Mouse (Mus musculus) cortical plate, adult 2 months (tissue): ENCODE results near the gene Fryl. TPM values are rescaled to one million over a fixed set of nuclear protein-coding genes. Genes with fewer than 3 reads are reported as not detected.
A peak's percentile ranks its signal among the peaks of the same experiment; 100 is the strongest.

Experiments
- H3K27ac ChIP-seq: fragments of 200-500 bp; 2 replicates; pipeline ENCODE4 v1.5.1; 2012; ENCODE audit warnings: low read length, control low read depth, inconsistent platforms; ENCODE audit not compliant: insufficient read depth
- H3K4me1 ChIP-seq: fragments of 200-500 bp; 2 replicates; pipeline ENCODE4 v1.6.1; 2011; ENCODE audit warnings: low read length; ENCODE audit not compliant: control insufficient read depth, insufficient read depth
- H3K4me3 ChIP-seq: fragments of 200-500 bp; 2 replicates; pipeline ENCODE4 v1.5.1; 2011; ENCODE audit warnings: mild to moderate bottlenecking, low read length, control low read depth; ENCODE audit not compliant: insufficient read depth
- CTCF ChIP-seq: fragments of 200-500 bp; IDR thresholded peaks from 2 replicates; pipeline ENCODE4 v1.5.1; 2011; ENCODE audit warnings: mild to moderate bottlenecking, control low read depth, low read length; ENCODE audit not compliant: insufficient read depth; ENCODE audit errors: extremely low read depth
- POLR2A ChIP-seq: fragments of 200-500 bp; IDR thresholded peaks from 2 replicates; pipeline ENCODE4 v1.6.1; 2011; ENCODE audit warnings: mild to moderate bottlenecking, low read length, control low read depth; ENCODE audit not compliant: insufficient read depth; ENCODE audit errors: extremely low read depth
- polyA plus RNA-seq: library from polyadenylated mRNA; depleted of rRNA; stranded (reverse); fragments of >200 nt; gene quantifications from 2 replicates; pipeline ENCODE4 v1.2.3, GENCODE M21; 2012

The Fryl gene
- polyA plus RNA-seq, 1 experiment: 50.3 TPM

- peaks cover 1% of the 10 kb centered on the region for H3K4me1 ChIP-seq
- no peak overlapping the region for H3K4me3 ChIP-seq
- TF ChIP-seq CTCF: no peak
- no peak for TF ChIP-seq POLR2A
- H3K27ac ChIP-seq: no peak overlapping the region
Measured at GRCm38 (mm10) chr5:73171203-73171602, 85.2 kb downstream of the Fryl start.

DNA sequence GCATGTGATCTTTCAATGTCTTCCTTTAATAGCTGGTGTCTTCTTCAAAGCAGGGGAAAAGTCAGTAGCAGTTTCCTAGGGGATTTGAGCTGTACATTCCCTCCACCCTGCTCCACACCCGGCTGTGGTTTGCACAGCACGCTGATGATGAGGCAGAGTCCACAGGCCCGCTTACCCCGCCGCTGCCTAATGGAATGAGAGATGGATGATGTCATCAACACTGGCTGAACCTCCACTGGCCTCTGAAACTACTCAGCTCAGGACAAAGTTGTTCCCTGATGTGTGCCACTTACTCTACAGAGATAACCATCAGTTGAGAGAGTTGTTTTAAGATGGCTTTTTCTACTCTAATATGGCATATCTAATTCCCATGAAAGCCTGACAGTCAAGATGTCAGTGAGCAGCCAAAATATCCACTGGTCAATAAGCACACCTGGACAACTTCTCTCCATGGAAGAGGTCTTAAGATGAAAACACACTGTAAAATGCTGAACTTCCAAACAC is 87.6 kb downstream of the Fryl start:
- TF ChIP-seq CTCF (no peak), POLR2A (no peak)
- no peak overlapping the region for H3K4me3 ChIP-seq
- no peak overlapping the region for H3K27ac ChIP-seq
- peaks cover 3% of the 10 kb centered on the region for H3K4me1 ChIP-seq

DNA sequence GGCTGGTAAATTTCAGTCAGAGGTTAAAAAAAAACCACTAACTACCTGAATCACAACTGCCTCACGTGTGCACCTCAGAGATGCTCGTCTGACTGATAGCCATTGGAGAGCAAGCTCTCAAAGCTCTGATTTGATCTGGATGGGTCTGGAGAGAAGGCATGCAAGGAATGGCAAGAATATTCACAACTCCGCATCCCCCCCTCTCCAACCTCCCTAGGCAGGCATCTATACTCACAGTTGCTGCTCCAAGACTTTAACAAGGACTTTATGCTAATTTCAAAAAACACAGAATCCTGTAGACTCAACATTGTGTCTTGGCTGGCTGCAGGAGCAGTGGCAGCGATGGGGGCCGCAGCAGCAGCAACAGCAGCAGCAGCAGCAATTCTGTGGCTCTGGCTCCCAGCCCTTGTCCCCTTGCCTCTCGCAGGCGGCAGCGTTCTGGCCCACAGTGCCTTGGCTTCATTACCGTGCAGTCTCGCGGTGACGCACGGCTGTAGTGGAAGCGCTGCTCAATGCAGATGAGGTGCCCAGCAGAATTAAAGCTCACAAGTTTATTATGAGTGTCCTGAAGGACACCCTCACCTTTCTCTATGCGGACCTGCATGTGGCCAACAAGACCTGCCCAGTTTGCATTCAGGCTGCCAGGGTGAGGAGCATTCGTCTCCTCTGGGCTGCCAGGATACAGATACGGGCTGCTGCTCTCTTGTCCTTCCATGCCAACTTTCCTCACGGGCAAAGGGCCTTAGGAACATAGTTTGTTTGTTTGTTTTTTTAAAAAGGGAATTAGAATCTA is 88.2 kb downstream of the Fryl start:
- H3K4me1 ChIP-seq: peaks cover 3% of the 10 kb centered on the region
- TF ChIP-seq POLR2A: no peak
- TF ChIP-seq CTCF: no peak
- H3K4me3 ChIP-seq: 0 out of 2 replicates have a peak overlapping the region, but pooled peaks have one; percentile 1
- H3K27ac ChIP-seq: no peak overlapping the region

DNA sequence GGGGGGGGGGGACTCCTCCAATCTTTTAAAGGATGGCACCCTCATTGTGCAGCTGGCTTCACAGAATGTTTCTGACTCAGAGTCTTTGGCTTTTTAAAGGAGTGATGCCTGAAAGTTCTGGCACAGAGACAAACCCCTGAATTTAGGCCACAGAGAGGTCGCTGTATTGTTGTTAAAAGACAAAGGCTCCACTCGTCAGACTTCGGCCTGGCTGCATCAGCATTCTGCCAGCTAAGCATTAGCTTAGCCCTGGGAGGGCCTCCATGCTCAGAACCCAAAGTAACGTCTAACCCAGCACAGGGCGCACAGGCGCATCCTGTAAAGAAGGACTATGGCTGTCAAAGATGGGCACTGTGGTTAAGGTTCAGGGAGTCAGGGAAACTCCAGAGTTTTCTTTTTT is 92.4 kb downstream of the Fryl start:
- H3K27ac ChIP-seq: no peak overlapping the region
- peaks cover 6% of the 10 kb centered on the region; the same call in 1 of the 2 replicates for H3K4me1 ChIP-seq
- TF ChIP-seq CTCF (no peak), POLR2A (no peak)

GRCm38 (mm10) chr5:73162492-73162891 is 93.9 kb downstream of the Fryl start:
- no peak overlapping the region for H3K4me3 ChIP-seq
- no peak overlapping the region for H3K27ac ChIP-seq
- TF ChIP-seq POLR2A (no peak), CTCF (no peak)
- peaks cover 6% of the 10 kb centered on the region; the same call in 1 of the 2 replicates for H3K4me1 ChIP-seq

More for the DNA sequence above, 92.4 kb downstream of the Fryl start:
- H3K4me3 ChIP-seq: no peak overlapping the region

DNA sequence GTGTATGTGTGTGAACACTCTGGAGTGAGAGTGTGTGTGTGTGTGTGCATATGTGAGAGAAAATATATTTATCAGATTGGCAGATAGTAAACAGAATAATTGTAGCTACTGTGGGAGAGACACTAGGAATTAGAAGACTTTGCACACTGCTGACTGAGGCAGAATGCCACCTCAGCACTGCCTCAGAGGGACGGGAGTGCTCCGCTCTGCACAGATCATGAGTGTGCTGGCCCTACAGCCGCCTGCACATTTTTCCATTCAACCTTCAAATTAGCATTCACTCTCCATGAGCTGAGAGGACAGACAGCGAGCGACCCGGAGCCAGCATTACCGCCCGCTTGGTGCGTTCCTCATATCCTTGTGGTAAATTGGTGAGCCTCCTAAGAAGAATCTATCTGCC is 96.0 kb downstream of the Fryl start:
- Histone ChIP-seq H3K4me1 (peaks cover 15% of the 10 kb centered on the region), H3K27ac (no peak overlapping the region), H3K4me3 (no peak overlapping the region)
- TF ChIP-seq CTCF (no peak), POLR2A (no peak)

DNA sequence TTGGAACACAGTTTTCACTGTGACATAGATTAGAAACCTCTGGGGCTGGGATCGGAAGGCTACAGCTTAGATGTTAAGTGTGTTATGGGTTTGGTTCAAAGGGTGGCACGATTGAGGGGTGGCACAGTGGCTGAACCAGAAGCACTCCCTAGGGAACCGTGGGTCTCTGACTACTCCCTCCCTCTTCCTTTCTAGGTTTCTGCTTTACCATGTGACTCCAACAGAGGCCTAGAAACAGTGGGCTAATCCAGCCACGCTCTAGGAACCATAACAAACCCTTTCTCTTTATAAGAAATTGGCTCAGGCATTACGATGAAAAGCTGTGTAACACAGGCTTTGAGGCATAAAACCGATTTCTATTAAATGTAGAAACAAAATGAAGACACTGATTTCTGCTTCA is 98.9 kb downstream of the Fryl start:
- TF ChIP-seq CTCF: no peak
- TF ChIP-seq POLR2A: no peak
- H3K4me1 ChIP-seq: peaks cover 13% of the 10 kb centered on the region
- H3K4me3 ChIP-seq: no peak overlapping the region
- no peak overlapping the region for H3K27ac ChIP-seq

DNA sequence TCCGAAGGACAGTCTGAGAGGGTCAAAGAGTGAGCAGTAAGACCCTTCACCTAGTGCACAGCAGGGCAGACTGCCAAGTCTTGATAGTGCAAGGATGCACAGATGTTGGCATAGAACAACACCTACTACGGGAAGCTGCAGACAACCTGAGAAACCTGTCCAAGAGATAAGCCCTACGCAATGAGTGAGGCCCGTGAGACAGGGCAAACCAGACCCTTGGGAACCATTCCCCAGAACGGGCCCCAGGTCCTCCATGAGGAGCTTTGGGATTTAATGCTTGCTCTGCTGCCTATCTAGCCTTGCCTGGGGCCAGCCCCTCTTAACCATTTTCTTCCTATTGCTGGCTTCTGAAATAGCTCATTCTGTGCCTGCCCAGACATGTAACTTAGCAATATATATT is 99.4 kb downstream of the Fryl start:
- Histone ChIP-seq H3K4me1 (peaks cover 13% of the 10 kb centered on the region), H3K4me3 (no peak overlapping the region), H3K27ac (no peak overlapping the region)
- TF ChIP-seq CTCF: no peak
- no peak for TF ChIP-seq POLR2A

- TF ChIP-seq CTCF (no peak), POLR2A (no peak)
- Histone ChIP-seq H3K4me3 (no peak overlapping the region), H3K4me1 (peaks cover 11% of the 10 kb centered on the region), H3K27ac (no peak overlapping the region)
Measured at GRCm38 (mm10) chr5:73156226-73156926, 100.0 kb downstream of the Fryl start.
